Mouse (Mus musculus): ENCODE data around the gene Csnk1g2. TPM values are rescaled to one million over a fixed set of nuclear protein-coding genes. Genes with fewer than 3 reads are reported as not detected.
A peak's percentile ranks its signal among the peaks of the same experiment; 100 is the strongest.

Csnk1g2 gene
- polyA plus RNA-seq, 1 experiment from 2014 or later: 86.9 TPM

- peaks cover 10% of the 10 kb centered on the region for H3K4me1 ChIP-seq (ENCODE audit: control insufficient read depth, insufficient read depth, low read length)
- H3K27me3 ChIP-seq (ENCODE audit: control insufficient read depth, insufficient read depth, low read length): no peaks in the 10 kb centered on the region
- no peaks in the 10 kb centered on the region for H3K9me3 ChIP-seq (ENCODE audit: control insufficient read depth, low read length)
- WGBS: 88% methylated on average over 5 of the region's 5 CpGs
- DNase-seq (ENCODE audit: low spot score, missing footprints) (no peak), ATAC-seq (ENCODE audit: low FRiP score) (no peak)
- H3K4me2 ChIP-seq: no peak overlapping the region
- H3K36me3 ChIP-seq (ENCODE audit: control insufficient read depth, insufficient read depth, low read length): no peaks in the 10 kb centered on the region; the same call in none of the 2 replicates
- H3K27ac ChIP-seq (ENCODE audit: low read depth, low read length): no peak overlapping the region
- no peak overlapping the region for H3K4me3 ChIP-seq (ENCODE audit: low read depth, low read length)
- H3K9ac ChIP-seq (ENCODE audit: low read length): no peak overlapping the region
Observed at GRCm38 (mm10) chr10:80583047-80583446, 39.6 kb upstream of the Csnk1g2 start.

DNA sequence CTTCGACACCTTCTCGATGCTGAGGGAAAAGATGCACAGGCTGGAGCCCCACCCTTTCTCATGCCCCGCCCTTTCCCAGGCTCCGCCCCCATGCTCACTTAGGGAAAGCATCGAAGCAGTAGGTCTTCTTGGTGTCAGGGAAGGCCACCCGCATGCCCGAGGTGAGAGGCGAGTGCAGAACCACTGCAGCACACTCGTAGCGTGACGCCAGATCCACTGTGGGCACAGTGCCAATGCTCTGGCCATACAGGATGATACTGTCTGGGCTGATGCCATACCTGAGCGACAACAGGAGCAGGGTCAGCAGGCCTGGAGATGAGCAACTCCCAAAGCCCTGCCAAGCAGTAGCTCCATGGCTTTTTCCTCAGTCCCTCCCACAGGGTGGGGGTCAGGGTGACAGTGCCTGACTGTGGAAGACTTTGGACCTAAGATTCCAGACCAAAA, 38.6 kb upstream of the Csnk1g2 start:
- Histone ChIP-seq H3K27me3 (ENCODE audit: control insufficient read depth, insufficient read depth, low read length) (no peaks in the 10 kb centered on the region), H3K4me2 (no peak overlapping the region), H3K4me3 (ENCODE audit: low read depth, low read length) (no peak overlapping the region), H3K4me1 (ENCODE audit: control insufficient read depth, insufficient read depth, low read length) (peaks cover 12% of the 10 kb centered on the region), H3K27ac (ENCODE audit: low read depth, low read length) (no peak overlapping the region), H3K9ac (ENCODE audit: low read length) (no peak overlapping the region), H3K9me3 (ENCODE audit: control insufficient read depth, low read length) (no peaks in the 10 kb centered on the region), H3K36me3 (ENCODE audit: control insufficient read depth, insufficient read depth, low read length) (no peaks in the 10 kb centered on the region; the same call in none of the 2 replicates)
- no peak for DNase-seq (ENCODE audit: low spot score, missing footprints)
- WGBS: 68% methylated on average over 12 of the region's 12 CpGs
- ATAC-seq (ENCODE audit: low FRiP score): no peak

- Histone ChIP-seq H3K27ac (ENCODE audit: low read depth, low read length) (no peak overlapping the region), H3K9ac (ENCODE audit: low read length) (no peak overlapping the region), H3K4me3 (ENCODE audit: low read depth, low read length) (no peak overlapping the region), H3K9me3 (ENCODE audit: control insufficient read depth, low read length) (no peaks in the 10 kb centered on the region), H3K4me1 (ENCODE audit: control insufficient read depth, insufficient read depth, low read length) (peaks cover 17% of the 10 kb centered on the region), H3K36me3 (ENCODE audit: control insufficient read depth, insufficient read depth, low read length) (no peaks in the 10 kb centered on the region; the same call in none of the 2 replicates), H3K4me2 (no peak overlapping the region), H3K27me3 (ENCODE audit: control insufficient read depth, insufficient read depth, low read length) (no peaks in the 10 kb centered on the region)
- ATAC-seq (ENCODE audit: low FRiP score) (no peak), DNase-seq (ENCODE audit: low spot score, missing footprints) (peak; percentile 80)
- WGBS: 77% methylated on average over 12 of the region's 12 CpGs
Observed at GRCm38 (mm10) chr10:80584642-80585552, 37.7 kb upstream of the Csnk1g2 start.

DNA sequence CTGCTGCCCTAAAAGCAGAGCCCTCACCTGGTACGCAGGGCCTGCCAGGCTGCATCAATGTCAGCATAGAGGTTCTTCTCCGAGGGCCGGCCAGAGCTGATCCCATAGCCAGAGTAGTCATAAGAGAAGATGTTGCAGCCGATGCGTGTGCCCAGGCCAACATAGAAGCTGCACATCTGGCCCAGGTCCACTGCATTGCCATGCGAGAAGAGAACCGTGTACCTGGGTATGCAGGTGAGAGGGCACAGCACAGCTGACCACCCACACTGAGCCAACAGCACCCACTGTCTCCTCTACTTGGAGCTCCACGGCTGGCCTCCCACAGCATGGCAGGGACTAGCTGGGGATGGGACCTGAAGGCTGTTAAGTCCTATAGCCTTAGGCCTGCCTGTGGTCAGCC, 37.1 kb upstream of the Csnk1g2 start:
- DNase-seq (ENCODE audit: low spot score, missing footprints): peak; percentile 8
- H3K4me2 ChIP-seq: no peak overlapping the region
- no peaks in the 10 kb centered on the region; the same call in none of the 2 replicates for H3K36me3 ChIP-seq (ENCODE audit: control insufficient read depth, insufficient read depth, low read length)
- no peak overlapping the region for H3K27ac ChIP-seq (ENCODE audit: low read depth, low read length)
- H3K4me3 ChIP-seq (ENCODE audit: low read depth, low read length): no peak overlapping the region
- peaks cover 17% of the 10 kb centered on the region for H3K4me1 ChIP-seq (ENCODE audit: control insufficient read depth, insufficient read depth, low read length)
- 96% methylated on average over 8 of the region's 8 CpGs for WGBS
- ATAC-seq (ENCODE audit: low FRiP score): no peak
- no peak overlapping the region for H3K9ac ChIP-seq (ENCODE audit: low read length)
- H3K9me3 ChIP-seq (ENCODE audit: control insufficient read depth, low read length): no peaks in the 10 kb centered on the region
- no peaks in the 10 kb centered on the region for H3K27me3 ChIP-seq (ENCODE audit: control insufficient read depth, insufficient read depth, low read length)

DNA sequence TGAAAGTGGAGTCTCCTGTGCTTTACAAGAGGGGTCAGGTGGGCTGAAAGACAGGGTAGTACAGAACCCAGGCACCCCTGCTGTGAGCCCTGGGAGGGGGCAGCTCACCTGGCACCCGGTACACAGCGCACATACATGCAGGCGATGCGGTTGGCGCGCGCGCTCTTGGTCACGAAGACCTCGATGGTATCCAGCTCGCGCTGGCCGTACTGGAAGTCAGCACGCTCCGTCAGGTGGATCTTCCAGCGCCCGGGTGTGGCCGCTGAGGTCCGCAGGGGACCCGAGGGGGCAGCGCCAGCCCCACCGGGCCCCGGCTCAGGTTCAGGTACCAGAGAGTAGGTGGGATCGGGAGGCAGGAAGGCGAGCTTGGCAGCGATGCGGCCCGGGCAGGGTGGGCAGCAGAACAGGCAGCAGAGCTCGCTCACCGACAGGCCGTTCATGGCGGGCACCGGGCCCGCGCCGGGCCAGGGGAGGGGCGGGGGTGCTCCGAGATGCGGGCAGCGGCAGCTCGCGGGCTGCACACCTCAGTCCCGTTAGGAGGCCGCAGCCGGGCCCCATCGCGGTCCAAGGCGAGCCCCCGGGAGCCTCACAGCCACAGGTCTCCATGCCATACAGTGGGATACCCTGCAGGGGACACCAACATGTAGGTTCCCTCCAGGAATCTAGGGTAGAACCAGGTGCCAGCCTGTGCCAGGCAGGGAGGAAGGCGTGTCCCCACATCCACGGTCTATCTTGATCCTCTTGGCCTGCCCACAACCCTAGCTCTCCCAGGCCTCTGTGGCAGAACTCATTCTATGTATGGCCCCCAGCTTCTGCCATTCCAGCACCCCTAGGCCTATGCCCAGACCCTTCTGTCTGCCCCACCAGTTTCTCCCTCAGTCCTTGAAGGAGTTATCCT, 36.0 kb upstream of the Csnk1g2 start:
- peak overlapping the region; percentile 14; the same call in 1 of the 2 replicates for H3K9ac ChIP-seq (ENCODE audit: low read length)
- WGBS: 94% methylated on average over 46 of the region's 51 CpGs
- no peak overlapping the region; the same call in 1 of the 2 replicates for H3K27ac ChIP-seq (ENCODE audit: low read depth, low read length)
- H3K4me2 ChIP-seq: no peak overlapping the region
- peaks cover 17% of the 10 kb centered on the region for H3K4me1 ChIP-seq (ENCODE audit: control insufficient read depth, insufficient read depth, low read length)
- no peaks in the 10 kb centered on the region for H3K9me3 ChIP-seq (ENCODE audit: control insufficient read depth, low read length)
- ATAC-seq (ENCODE audit: low FRiP score) (no peak), DNase-seq (ENCODE audit: low spot score, missing footprints) (no peak)
- H3K4me3 ChIP-seq (ENCODE audit: low read depth, low read length): no peak overlapping the region
- no peaks in the 10 kb centered on the region for H3K27me3 ChIP-seq (ENCODE audit: control insufficient read depth, insufficient read depth, low read length)
- no peaks in the 10 kb centered on the region; the same call in none of the 2 replicates for H3K36me3 ChIP-seq (ENCODE audit: control insufficient read depth, insufficient read depth, low read length)

DNA sequence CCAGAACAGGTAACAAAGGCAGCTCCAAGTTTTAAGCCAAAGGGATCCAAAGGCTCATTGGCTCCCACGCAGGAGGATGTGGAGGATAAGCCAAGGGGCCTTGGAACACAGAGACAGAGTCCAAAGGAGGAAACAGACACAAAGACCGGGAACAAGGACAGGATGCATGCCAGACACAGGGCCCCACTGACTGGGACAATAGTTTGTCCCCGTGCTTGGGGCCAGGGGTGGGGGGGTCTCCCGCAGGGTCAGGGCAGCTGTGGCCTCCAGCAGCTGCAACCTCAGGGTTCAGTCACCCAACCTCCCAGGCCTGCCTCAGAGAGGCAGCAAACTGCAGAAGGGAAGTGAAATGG, 35.4 kb upstream of the Csnk1g2 start:
- peak overlapping the region; percentile 14; the same call in 1 of the 2 replicates for H3K9ac ChIP-seq (ENCODE audit: low read length)
- ATAC-seq (ENCODE audit: low FRiP score): no peak
- no peaks in the 10 kb centered on the region for H3K27me3 ChIP-seq (ENCODE audit: control insufficient read depth, insufficient read depth, low read length)
- 35% methylated on average over 4 of the region's 4 CpGs for WGBS
- peak overlapping the region; percentile 27; the same call in 1 of the 2 replicates for H3K27ac ChIP-seq (ENCODE audit: low read depth, low read length)
- no peak overlapping the region for H3K4me2 ChIP-seq
- no peaks in the 10 kb centered on the region for H3K9me3 ChIP-seq (ENCODE audit: control insufficient read depth, low read length)
- no peak overlapping the region for H3K4me3 ChIP-seq (ENCODE audit: low read depth, low read length)
- H3K36me3 ChIP-seq (ENCODE audit: control insufficient read depth, insufficient read depth, low read length): no peaks in the 10 kb centered on the region; the same call in none of the 2 replicates
- DNase-seq (ENCODE audit: low spot score, missing footprints): no peak
- peaks cover 17% of the 10 kb centered on the region for H3K4me1 ChIP-seq (ENCODE audit: control insufficient read depth, insufficient read depth, low read length)

GRCm38 (mm10) chr10:80589127-80589878, 33.3 kb upstream of the Csnk1g2 start:
- no peak for ATAC-seq (ENCODE audit: low FRiP score)
- H3K4me2 ChIP-seq: peak overlapping the region; percentile 97
- WGBS: 21% methylated on average over 12 of the region's 12 CpGs
- peak overlapping the region; percentile 95 for H3K4me3 ChIP-seq (ENCODE audit: low read depth, low read length)
- peaks cover 17% of the 10 kb centered on the region for H3K4me1 ChIP-seq (ENCODE audit: control insufficient read depth, insufficient read depth, low read length)
- no peak overlapping the region for H3K27ac ChIP-seq (ENCODE audit: low read depth, low read length)
- DNase-seq (ENCODE audit: low spot score, missing footprints): no peak
- H3K27me3 ChIP-seq (ENCODE audit: control insufficient read depth, insufficient read depth, low read length): no peaks in the 10 kb centered on the region
- H3K9ac ChIP-seq (ENCODE audit: low read length): peak overlapping the region; percentile 89
- no peaks in the 10 kb centered on the region; the same call in 1 of the 2 replicates for H3K36me3 ChIP-seq (ENCODE audit: control insufficient read depth, insufficient read depth, low read length)
- no peaks in the 10 kb centered on the region for H3K9me3 ChIP-seq (ENCODE audit: control insufficient read depth, low read length)
